Mouse (Mus musculus): Measurements from ENCODE around the gene Tmem248. TPM values are rescaled to one million over a fixed set of nuclear protein-coding genes. Genes with fewer than 3 reads are reported as not detected.

The Tmem248 gene
- 68.8 TPM for total RNA-seq (2023)

DNA sequence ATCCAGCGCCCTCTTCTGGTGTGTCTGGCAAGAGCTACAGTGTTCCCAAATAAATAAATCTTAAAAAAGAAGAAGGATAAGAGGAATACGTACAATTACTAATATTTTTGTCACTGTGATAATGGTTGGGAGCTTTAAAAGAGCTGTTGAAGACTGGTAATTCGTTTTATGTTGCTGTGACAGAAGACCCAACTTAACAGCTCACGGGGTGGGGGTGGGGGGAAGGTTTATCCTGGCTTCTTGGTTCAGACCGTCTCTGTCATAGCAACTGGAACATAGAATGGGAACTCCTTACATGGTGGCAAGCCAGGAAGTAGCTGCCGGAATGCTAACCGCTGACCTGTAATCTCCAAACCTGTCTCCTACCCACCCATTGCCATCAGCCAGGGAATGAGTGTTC is at the start of gene Tmem248:
Tmem248 (plus strand) TSS at position 301 of the 400 bp plus-strand sequence.

DNA sequence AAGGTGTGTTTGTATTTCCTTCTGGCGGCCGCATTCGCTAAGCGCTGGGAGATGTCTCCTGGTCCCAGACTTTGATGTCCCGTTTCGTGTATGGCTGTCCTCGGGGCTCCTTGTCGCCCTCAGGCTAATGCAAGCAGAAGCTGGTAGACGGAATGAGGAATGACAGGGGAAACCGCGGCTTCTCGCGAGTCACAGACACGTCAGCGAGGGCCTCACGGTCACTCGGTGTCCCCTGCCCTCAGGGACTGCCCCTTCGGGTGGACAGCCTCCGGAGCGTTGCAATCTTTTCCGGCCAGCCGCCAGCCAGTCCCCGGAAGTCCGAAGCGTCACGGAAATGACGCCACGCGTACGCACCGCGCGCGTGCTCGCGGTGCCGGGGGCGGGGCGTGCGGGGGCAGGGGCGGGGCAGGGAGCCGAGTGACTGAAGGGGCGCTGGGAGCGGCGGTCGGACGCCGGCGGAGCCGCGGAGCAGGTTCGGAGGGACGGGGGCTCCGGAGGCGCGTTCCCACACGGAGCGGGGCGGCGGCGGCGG is 45.4 kb upstream of the Tmem248 start, which contains the start of gene Rabgef1:
Rabgef1 (plus strand) TSS at position 376 of the 532 bp plus-strand sequence.

DNA sequence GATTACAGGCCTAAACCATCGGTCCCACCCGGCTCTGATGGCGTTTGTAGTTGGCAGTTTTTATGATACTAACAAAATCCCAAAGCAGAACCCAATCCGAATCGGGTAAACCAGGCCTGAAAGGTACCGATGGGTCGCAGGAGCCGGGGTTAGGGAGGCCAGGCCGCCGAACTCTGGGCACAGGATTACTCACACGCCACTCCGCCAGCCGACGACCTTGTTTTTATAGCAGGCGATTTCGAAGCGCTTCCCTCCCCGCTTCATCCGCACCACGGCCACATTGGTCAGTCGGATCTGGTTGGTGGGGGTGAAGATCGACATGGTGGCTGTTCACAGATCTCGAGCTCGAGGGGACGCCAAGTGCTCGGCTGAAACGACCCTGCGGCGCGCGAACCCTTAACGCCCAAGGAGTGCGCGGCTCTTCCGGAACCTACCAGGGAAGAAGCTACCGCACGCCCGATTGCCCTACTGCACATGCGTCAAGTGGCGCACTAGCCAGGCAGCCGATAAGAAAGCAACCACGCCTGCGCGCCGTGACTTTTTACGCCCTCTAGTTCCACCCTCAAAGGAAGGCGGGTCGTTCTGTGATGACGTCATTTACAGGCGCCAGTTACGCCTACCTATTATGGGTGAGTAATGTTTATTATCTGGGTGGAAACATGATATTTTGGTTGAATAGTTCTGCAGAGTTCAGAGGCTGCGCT is 38.3 kb downstream of the Tmem248 start, which contains the start of the genes Sbds and Tyw1:
Sbds (minus strand) TSS at position 514 of the 704 bp plus-strand sequence.
Tyw1 (plus strand) TSS at position 603 of the 704 bp plus-strand sequence.

Other genes with a start within 250 kb of the Tmem248 start
- gene Gusb, start 214.0 kb upstream of the Tmem248 start, total RNA-seq (2023): 25.3 TPM
- gene Asl, start 187.8 kb upstream of the Tmem248 start, total RNA-seq (2023): 18.3 TPM
- gene Crcp, start 187.8 kb upstream of the Tmem248 start, total RNA-seq (2023): 18.3 TPM
- gene Tpst1, start 143.8 kb upstream of the Tmem248 start, total RNA-seq (2023): 5.3 TPM
- gene Kctd7, start 72.2 kb upstream of the Tmem248 start, total RNA-seq (2023): 4.9 TPM
- gene Rabgef1, start 45.3 kb upstream of the Tmem248 start, total RNA-seq (2023): 35.3 TPM
- 79.5 TPM for gene Sbds, start 38.4 kb downstream of the Tmem248 start, total RNA-seq (2023)
- gene Tyw1, start 38.5 kb downstream of the Tmem248 start, total RNA-seq (2023): 27.8 TPM
- not detected for gene Caln1, start 152.4 kb downstream of the Tmem248 start, total RNA-seq (2023)
- not detected for gene A330070K13Rik, start 167.6 kb downstream of the Tmem248 start, total RNA-seq (2023)

All from CD4-positive naive resting alpha-beta T cell, adult 57 days (primary cell).